Mouse (Mus musculus): Measurements from ENCODE around the gene Cphx2. TPM values are rescaled to one million over a fixed set of nuclear protein-coding genes. Genes with fewer than 3 reads are reported as not detected.

The Cphx2 gene
- total RNA-seq, 2 experiments from 2014 or later = not detected

Other genes starting within 250 kb of the Cphx2 start
- gene Anxa11, start 239.4 kb upstream of the Cphx2 start, total RNA-seq (2021) = 1 to 10 TPM; 7.3 to 9.2 TPM
- 1 to 10 TPM in 1 of 2 experiments, not detected in 1; 1.0 TPM for gene Plac9a, start 178.4 kb upstream of the Cphx2 start, total RNA-seq (2021)
- gene Tmem254a, start 153.8 kb upstream of the Cphx2 start, total RNA-seq (2021) = 10 to 100 TPM; 14.9 to 17.5 TPM
- not detected for gene Cphx1, start 143.2 kb upstream of the Cphx2 start, total RNA-seq (2021)
- gene Duxbl1, start 102.9 kb upstream of the Cphx2 start, total RNA-seq (2021) = 1 to 10 TPM; 1.5 to 3.0 TPM
- 1 to 10 TPM; 1.3 to 5.1 TPM for gene Gm9780, start 38.8 kb upstream of the Cphx2 start, total RNA-seq (2021)
- gene Tmem254c, start 14.2 kb upstream of the Cphx2 start, total RNA-seq (2021) = 10 to 100 TPM; 38.8 to 48.4 TPM
- gene Cphx3, start 781 bp downstream of the Cphx2 start, total RNA-seq (2021) = not detected
- under 1 TPM; 0.66 to 0.72 TPM for gene Duxbl2, start 36.8 kb downstream of the Cphx2 start, total RNA-seq (2021)
- gene Plac9b, start 101.0 kb downstream of the Cphx2 start, total RNA-seq (2021) = 10 to 100 TPM in 1 of 2 experiments, 1 to 10 TPM in 1; 9.7 to 13.0 TPM
- 10 to 100 TPM; 20.9 to 32.0 TPM for gene Tmem254b, start 125.5 kb downstream of the Cphx2 start, total RNA-seq (2021)
- gene Duxbl3, start 176.4 kb downstream of the Cphx2 start, total RNA-seq (2021) = 1 to 10 TPM; 5.8 to 6.7 TPM

Measured in left cerebral cortex, postnatal 4 days (tissue).